Mouse (Mus musculus): ENCODE measurements around the gene Mrpl19. TPM values are rescaled to one million over a fixed set of nuclear protein-coding genes. Genes with fewer than 3 reads are reported as not detected.
A peak's percentile ranks its signal among the peaks of the same experiment; 100 is the strongest.

Mrpl19 gene
- 8.0 and 20.7 TPM in 2 replicates for total RNA-seq (2017)

GRCm38 (mm10) chr6:81965296-81966067 is at the start of gene Mrpl19:
Mrpl19 (minus strand) TSS chr6:81965958.
- peak; percentile 94 for ATAC-seq (ENCODE audit: extremely low read depth, insufficient number of reproducible peaks, low FRiP score, poor library complexity, severe bottlenecking)

GRCm38 (mm10) chr6:82012392-82012791 is 46.6 kb upstream of the Mrpl19 start:
- no peak for ATAC-seq (ENCODE audit: extremely low read depth, insufficient number of reproducible peaks, low FRiP score, poor library complexity, severe bottlenecking)

GRCm38 (mm10) chr6:81990049-81990810 is 24.5 kb upstream of the Mrpl19 start:
- ATAC-seq (ENCODE audit: extremely low read depth, insufficient number of reproducible peaks, low FRiP score, poor library complexity, severe bottlenecking), result no peak

- no peak for ATAC-seq (ENCODE audit: extremely low read depth, insufficient number of reproducible peaks, low FRiP score, poor library complexity, severe bottlenecking)
These were observed 22.6 kb upstream of the Mrpl19 start for GRCm38 (mm10) chr6:81988341-81988740.

- ATAC-seq (ENCODE audit: extremely low read depth, insufficient number of reproducible peaks, low FRiP score, poor library complexity, severe bottlenecking), result no peak
These were observed 21.8 kb upstream of the Mrpl19 start for GRCm38 (mm10) chr6:81987580-81987979.

- peak; percentile 79 for ATAC-seq (ENCODE audit: extremely low read depth, insufficient number of reproducible peaks, low FRiP score, poor library complexity, severe bottlenecking)
These were observed 21.3 kb upstream of the Mrpl19 start for GRCm38 (mm10) chr6:81987010-81987409.

- no peak for ATAC-seq (ENCODE audit: extremely low read depth, insufficient number of reproducible peaks, low FRiP score, poor library complexity, severe bottlenecking)
These were observed 20.8 kb upstream of the Mrpl19 start for GRCm38 (mm10) chr6:81986599-81986998.

- no peak for ATAC-seq (ENCODE audit: extremely low read depth, insufficient number of reproducible peaks, low FRiP score, poor library complexity, severe bottlenecking)
These were observed 20.4 kb upstream of the Mrpl19 start for GRCm38 (mm10) chr6:81986171-81986570.

- ATAC-seq (ENCODE audit: extremely low read depth, insufficient number of reproducible peaks, low FRiP score, poor library complexity, severe bottlenecking), result no peak
These were observed 13.5 kb upstream of the Mrpl19 start for GRCm38 (mm10) chr6:81979286-81979685.

- 0 out of 2 replicates have a peak, but pooled peaks have one; percentile 56 for ATAC-seq (ENCODE audit: extremely low read depth, insufficient number of reproducible peaks, low FRiP score, poor library complexity, severe bottlenecking)
These were observed 10.3 kb upstream of the Mrpl19 start for GRCm38 (mm10) chr6:81975971-81976621.

- ATAC-seq (ENCODE audit: extremely low read depth, insufficient number of reproducible peaks, low FRiP score, poor library complexity, severe bottlenecking), result no peak
These were observed 6.8 kb upstream of the Mrpl19 start for GRCm38 (mm10) chr6:81972595-81972994.

GRCm38 (mm10) chr6:81971196-81971595 is 5.4 kb upstream of the Mrpl19 start:
- ATAC-seq (ENCODE audit: extremely low read depth, insufficient number of reproducible peaks, low FRiP score, poor library complexity, severe bottlenecking), result no peak

GRCm38 (mm10) chr6:81966068-81966544 is 348 bp upstream of the Mrpl19 start:
- ATAC-seq (ENCODE audit: extremely low read depth, insufficient number of reproducible peaks, low FRiP score, poor library complexity, severe bottlenecking), result no peak

GRCm38 (mm10) chr6:81960284-81960683 is 5.5 kb downstream of the Mrpl19 start:
- no peak for ATAC-seq (ENCODE audit: extremely low read depth, insufficient number of reproducible peaks, low FRiP score, poor library complexity, severe bottlenecking)

GRCm38 (mm10) chr6:81959866-81960265 is 5.9 kb downstream of the Mrpl19 start:
- no peak for ATAC-seq (ENCODE audit: extremely low read depth, insufficient number of reproducible peaks, low FRiP score, poor library complexity, severe bottlenecking)

GRCm38 (mm10) chr6:81957992-81958391 is 7.8 kb downstream of the Mrpl19 start:
- no peak for ATAC-seq (ENCODE audit: extremely low read depth, insufficient number of reproducible peaks, low FRiP score, poor library complexity, severe bottlenecking)

GRCm38 (mm10) chr6:81956399-81956798 is 9.4 kb downstream of the Mrpl19 start:
- no peak for ATAC-seq (ENCODE audit: extremely low read depth, insufficient number of reproducible peaks, low FRiP score, poor library complexity, severe bottlenecking)

GRCm38 (mm10) chr6:81955133-81955532 is 10.6 kb downstream of the Mrpl19 start:
- ATAC-seq (ENCODE audit: extremely low read depth, insufficient number of reproducible peaks, low FRiP score, poor library complexity, severe bottlenecking), result no peak

GRCm38 (mm10) chr6:81946906-81947305 is 18.9 kb downstream of the Mrpl19 start:
- no peak for ATAC-seq (ENCODE audit: extremely low read depth, insufficient number of reproducible peaks, low FRiP score, poor library complexity, severe bottlenecking)
